Mouse (Mus musculus) kidney, postnatal 0 days (tissue): Measurements from ENCODE around the gene Rhov. TPM values are rescaled to one million over a fixed set of nuclear protein-coding genes. Genes with fewer than 3 reads are reported as not detected.

ENCODE experiments used
- ATAC-seq: fragments of 200-750 bp; cut with Nextera tagmentation; replicated peaks from 2 replicates; pipeline ENCODE4 v1.8.0; 2017; ENCODE audit warnings: low read depth, moderate number of reproducible peaks, moderate TSS enrichment, moderate library complexity; ENCODE audit not compliant: low FRiP score
- DNase-seq: peaks from one replicate; pipeline ENCODE4 v3.0.0-alpha.2; 2016; ENCODE audit warnings: low spot score
- H3K27ac ChIP-seq: fragments of 300-500 bp; sonication (generic); 2 replicates; pipeline ENCODE4 v1.5.1; 2014; ENCODE audit warnings: mild to moderate bottlenecking
- H3K27me3 ChIP-seq: fragments of 300-500 bp; sonication (generic); 2 replicates; pipeline ENCODE4 v1.6.1; 2014; ENCODE audit warnings: low read length, mixed read lengths; ENCODE audit not compliant: insufficient read depth
- H3K36me3 ChIP-seq: fragments of 300-500 bp; sonication (generic); 2 replicates; pipeline ENCODE4 v1.6.1; 2014; ENCODE audit warnings: low read length, mixed read lengths; ENCODE audit not compliant: insufficient read depth
- H3K4me1 ChIP-seq: fragments of 300-500 bp; sonication (generic); replicated peaks from 2 replicates; pipeline ENCODE4 v1.6.1; 2014; ENCODE audit warnings: antibody characterized with exemption, low read length, mixed read lengths; ENCODE audit not compliant: insufficient read depth
- H3K4me2 ChIP-seq: fragments of 300-500 bp; sonication (generic); 2 replicates; pipeline ENCODE4 v1.6.1; 2014; ENCODE audit warnings: mild to moderate bottlenecking, low read length, moderate library complexity, mixed read lengths
- H3K4me3 ChIP-seq: fragments of 300-500 bp; sonication (generic); replicated peaks from 2 replicates; pipeline ENCODE4 v1.5.1; 2014; ENCODE audit warnings: low read depth, low read length
- H3K9ac ChIP-seq: fragments of 300-500 bp; sonication (generic); 2 replicates; pipeline ENCODE4 v1.6.1; 2014; ENCODE audit warnings: low read depth, low read length
- H3K9me3 ChIP-seq: fragments of 300-500 bp; sonication (generic); replicated peaks from 2 replicates; pipeline ENCODE4 v1.6.1; 2016; ENCODE audit warnings: low read length, inconsistent platforms, mixed read lengths
- CTCF ChIP-seq: IDR thresholded peaks from 2 replicates; pipeline ENCODE4 v1.5.1; 2016; ENCODE audit warnings: antibody characterized with exemption, low read depth, mild to moderate bottlenecking, moderate library complexity
- WGBS: fragments of 180-500 bp; shearing (Covaris S2); extraction: QIAGEN DNeasy Blood & Tissue Kit; methylation state at CpG from one replicate; pipeline ENCODE4 v1.1.7; 2014; 5-methylcytosine and 5-hydroxymethylcytosine counted together
- polyA plus RNA-seq: library from polyadenylated mRNA; unstranded; fragments of >200 nt; fragmentation: Nextera tagmentation; extraction: Ambion mirVana; gene quantifications from 2 replicates; pipeline ENCODE4 v1.2.1, GENCODE M21; 2015

Rhov gene
- 3.5 and 3.6 TPM in 2 replicates for polyA plus RNA-seq

DNA sequence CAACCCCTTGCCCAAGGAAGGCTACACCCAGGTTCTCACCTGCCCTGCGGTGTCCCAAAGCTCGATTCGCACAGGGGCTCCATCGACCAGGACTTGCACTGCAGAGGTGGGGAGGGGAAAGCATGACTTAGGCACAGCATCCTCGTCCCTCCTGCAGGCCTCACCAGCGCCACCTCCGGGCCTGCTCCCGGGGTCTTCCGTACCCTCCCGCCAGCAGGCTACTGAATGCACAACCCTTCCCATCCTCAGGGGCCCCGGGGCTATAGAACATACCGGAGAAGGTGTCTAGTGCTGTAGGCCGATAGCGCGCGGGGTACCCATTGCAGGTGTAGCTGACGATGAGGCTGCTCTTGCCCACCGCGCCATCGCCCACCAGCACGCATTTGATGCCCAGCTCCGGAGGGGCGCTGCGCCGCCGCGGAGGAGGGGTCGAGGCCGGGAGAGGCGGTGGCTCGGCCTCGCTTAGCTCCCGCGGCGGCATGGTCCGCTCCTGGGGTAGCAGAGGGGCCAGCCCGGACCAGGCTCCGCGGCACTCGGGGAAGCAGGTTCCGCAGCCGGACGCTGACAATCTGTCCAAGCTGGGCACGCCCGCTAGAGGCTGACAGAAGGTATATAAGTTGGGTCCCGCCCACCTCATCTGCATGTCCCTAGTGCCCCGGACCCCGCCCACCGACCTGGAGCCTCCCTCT, at the start of gene Rhov:
Gene Rhov, minus strand, starts transcription at position 630 of the 689 bp plus-strand sequence.
- Histone ChIP-seq H3K9ac (peak within 1 kb of the TSS; percentile 31), H3K27me3 (0 out of 2 replicates have a peak, but pooled peaks cover 3% of the 10 kb centered on the region), H3K4me1 (no peaks in the 10 kb centered on the region), H3K36me3 (no peaks in the 10 kb centered on the region), H3K9me3 (no peaks in the 10 kb centered on the region), H3K4me2 (peak within 1 kb of the TSS; percentile 81), H3K4me3 (peak within 1 kb of the TSS; percentile 40), H3K27ac (no peak within 1 kb of the TSS)
- 1% methylated on average over 49 of the region's 49 CpGs for WGBS
- peak; percentile 42 for TF ChIP-seq CTCF
- peak; percentile 64 for DNase-seq
- peak; percentile 52; the same call in 1 of the 2 replicates for ATAC-seq

DNA sequence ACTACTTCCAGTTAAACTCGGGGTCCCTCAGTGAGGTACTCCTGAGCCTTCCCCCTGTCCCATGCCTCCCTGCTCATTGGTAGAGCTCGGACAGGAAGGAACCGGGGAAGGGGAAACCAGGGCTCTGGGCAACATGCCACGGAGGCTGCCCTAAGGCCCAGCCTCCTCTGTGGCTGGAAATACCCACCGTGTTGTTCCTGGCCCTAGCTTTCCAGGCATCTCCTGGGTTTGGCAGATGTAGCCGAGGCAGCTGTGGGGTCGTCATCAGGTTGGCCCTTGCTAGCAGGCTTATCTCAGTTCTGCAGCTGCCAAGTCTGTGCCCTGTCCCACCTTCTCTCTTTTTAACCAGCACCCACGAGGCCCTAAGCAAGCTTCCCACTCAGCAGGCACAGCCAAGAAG, 49.5 kb upstream of the Rhov start:
- Histone ChIP-seq H3K9me3 (no peaks in the 10 kb centered on the region), H3K4me1 (peaks cover 30% of the 10 kb centered on the region), H3K4me3 (no peak overlapping the region), H3K36me3 (no peaks in the 10 kb centered on the region), H3K4me2 (no peak overlapping the region), H3K27ac (no peak overlapping the region), H3K9ac (no peak overlapping the region), H3K27me3 (peaks cover 38% of the 10 kb centered on the region)
- DNase-seq (no peak), ATAC-seq (no peak)
- 62% methylated on average over 8 of the region's 8 CpGs for WGBS
- TF ChIP-seq CTCF, result no peak

DNA sequence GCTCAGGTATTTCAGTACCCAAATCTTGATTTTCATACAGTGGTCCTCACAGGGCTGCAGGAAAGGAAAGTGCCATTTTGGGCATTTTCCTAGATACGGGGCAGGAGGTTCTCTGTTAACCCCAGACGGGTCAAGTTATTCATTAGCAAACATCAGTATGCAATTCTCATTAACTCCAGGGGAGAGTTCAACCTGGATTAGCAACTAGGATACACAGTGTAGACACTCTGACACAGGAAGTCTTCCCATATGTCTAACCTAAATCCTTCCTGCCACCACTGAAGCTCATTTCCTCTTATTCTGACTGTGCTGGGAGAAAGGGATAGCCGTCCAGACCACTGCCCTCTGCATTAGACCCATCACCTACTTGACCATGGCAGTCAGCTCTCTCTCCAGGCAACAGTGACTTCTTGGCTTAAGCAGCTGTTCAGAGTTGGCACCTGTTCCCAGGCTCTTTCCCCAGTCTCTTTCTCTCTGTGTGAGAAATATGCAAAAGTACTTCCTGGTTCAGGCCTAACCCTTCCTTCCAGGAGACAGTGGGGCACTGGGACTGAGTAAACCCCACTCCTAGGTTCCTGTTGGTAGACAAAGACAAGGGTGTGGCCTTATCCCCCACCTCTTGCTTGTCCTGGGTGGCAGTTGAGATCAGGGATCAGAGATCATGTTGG, 47.1 kb upstream of the Rhov start:
- no peaks in the 10 kb centered on the region for H3K36me3 ChIP-seq
- peak overlapping the region; percentile 6; the same call in 1 of the 2 replicates for H3K27ac ChIP-seq
- no peak for TF ChIP-seq CTCF
- no peak overlapping the region for H3K4me3 ChIP-seq
- DNase-seq (peak; percentile 9), ATAC-seq (no peak)
- no peaks in the 10 kb centered on the region for H3K9me3 ChIP-seq
- H3K27me3 ChIP-seq, result peaks cover 18% of the 10 kb centered on the region; the same call in 1 of the 2 replicates
- WGBS, result 36% methylated on average over 3 of the region's 3 CpGs
- H3K4me2 ChIP-seq, result no peak overlapping the region
- peaks cover 30% of the 10 kb centered on the region for H3K4me1 ChIP-seq
- no peak overlapping the region for H3K9ac ChIP-seq

DNA sequence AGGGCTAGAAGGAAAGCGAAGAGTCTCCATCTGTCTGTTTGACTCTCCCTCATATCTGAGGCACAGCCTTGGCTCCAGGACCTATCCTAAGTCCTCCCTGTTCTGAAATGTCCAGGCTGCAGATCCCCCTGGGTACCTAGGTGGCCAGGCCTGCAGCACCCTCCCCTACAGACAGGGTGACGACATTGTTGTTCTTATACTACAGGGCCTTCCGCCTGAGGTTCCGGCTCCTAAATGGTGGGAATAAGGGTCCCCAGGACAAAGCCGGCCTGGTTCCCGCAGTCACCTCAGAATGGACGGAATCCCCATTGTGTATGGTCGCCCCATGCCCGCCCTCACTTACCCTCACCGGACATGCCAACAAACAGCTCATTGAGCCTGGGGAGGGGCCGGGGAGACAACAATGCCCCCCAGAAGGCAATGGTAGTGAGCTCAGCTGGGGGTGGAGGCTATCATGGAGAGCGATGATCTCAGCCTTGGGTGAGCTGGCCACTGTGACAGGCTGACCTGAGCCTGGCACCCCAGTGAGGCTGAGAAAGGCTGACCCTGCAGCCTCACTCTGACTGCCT, 43.8 kb upstream of the Rhov start:
- ATAC-seq, result no peak

DNA sequence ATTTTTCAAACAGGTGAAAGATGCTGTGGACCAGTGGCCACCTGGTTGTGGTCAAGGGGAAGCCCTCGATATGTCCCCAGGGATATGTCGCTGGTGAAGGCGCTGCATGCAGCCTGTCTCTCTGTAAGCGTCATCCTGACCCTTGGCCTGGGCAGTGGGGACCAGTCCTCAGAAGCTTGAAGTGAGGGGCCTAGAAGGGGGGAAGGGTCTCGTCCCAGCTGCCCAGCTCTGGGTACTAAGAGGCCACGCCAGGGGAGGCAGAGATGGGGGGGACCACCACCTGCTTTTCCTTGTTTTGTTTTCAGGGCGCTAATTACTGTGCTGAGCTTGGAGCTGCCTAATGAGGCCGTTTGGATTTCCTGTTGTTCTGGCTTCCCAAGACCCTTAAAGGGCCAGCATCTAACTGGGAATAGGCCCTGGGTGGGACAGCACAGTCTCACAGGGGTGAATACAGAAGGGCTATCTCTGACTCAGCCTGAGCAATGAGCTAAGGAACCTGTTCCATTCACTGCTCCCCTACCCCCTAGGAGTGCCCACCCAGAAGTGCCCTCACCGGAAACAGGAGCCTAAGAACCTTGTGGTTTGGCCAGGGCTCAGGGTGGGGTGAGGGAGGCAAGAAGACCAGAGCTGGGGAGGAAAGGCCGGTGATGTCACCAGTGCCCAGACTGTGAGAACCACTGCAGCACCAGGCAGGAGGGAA, 42.9 kb upstream of the Rhov start:
- Histone ChIP-seq H3K36me3 (no peaks in the 10 kb centered on the region), H3K4me1 (peaks cover 19% of the 10 kb centered on the region), H3K4me2 (no peak overlapping the region), H3K9ac (no peak overlapping the region), H3K9me3 (no peaks in the 10 kb centered on the region), H3K4me3 (no peak overlapping the region), H3K27ac (peak overlapping the region; percentile 42; the same call in 1 of the 2 replicates), H3K27me3 (no peaks in the 10 kb centered on the region)
- 20% methylated on average over 10 of the region's 10 CpGs for WGBS
- ATAC-seq (no peak), DNase-seq (no peak)
- TF ChIP-seq CTCF, result no peak

More for the DNA sequence above, 43.8 kb upstream of the Rhov start:
- no peaks in the 10 kb centered on the region for H3K36me3 ChIP-seq
- peak overlapping the region; percentile 42; the same call in 1 of the 2 replicates for H3K27ac ChIP-seq
- H3K4me1 ChIP-seq, result peaks cover 19% of the 10 kb centered on the region
- H3K4me3 ChIP-seq, result no peak overlapping the region
- TF ChIP-seq CTCF, result no peak
- no peak overlapping the region for H3K4me2 ChIP-seq
- no peak overlapping the region for H3K9ac ChIP-seq
- WGBS, result 77% methylated on average over 12 of the region's 12 CpGs
- no peaks in the 10 kb centered on the region for H3K27me3 ChIP-seq
- no peak for DNase-seq
- no peaks in the 10 kb centered on the region for H3K9me3 ChIP-seq

DNA sequence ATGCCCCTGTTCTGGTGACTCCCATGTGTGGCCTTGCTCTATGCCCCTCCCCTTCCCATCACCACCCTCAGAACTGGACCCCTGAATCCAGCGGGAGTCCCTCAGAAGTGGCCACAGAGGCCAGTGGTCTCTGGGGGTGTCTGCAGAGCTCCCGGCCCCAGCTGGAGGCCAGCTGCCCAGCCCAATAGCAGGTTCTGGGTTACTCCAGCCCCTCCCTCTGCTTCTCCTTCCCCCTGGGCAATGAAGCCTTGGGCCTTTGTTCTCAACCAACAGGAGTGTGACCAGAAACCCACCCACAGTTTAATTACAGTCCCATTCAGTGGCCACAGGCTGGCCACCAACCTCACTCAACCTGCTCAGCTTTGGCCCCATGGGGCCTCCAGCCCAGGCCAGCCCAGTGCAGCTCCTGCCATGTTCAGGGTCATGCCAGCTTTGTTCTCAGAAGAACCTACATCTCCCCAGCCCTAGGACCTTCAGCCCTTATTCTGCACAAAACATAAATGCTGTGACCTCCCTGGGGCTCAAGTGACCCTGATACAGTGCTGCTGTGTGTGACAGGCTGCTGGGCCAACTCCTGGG, 41.4 kb upstream of the Rhov start:
- WGBS, result 61% methylated on average over 2 of the region's 2 CpGs

More for the DNA sequence above, 41.4 kb upstream of the Rhov start:
- Histone ChIP-seq H3K4me1 (peaks cover 14% of the 10 kb centered on the region), H3K4me3 (no peak overlapping the region), H3K36me3 (no peaks in the 10 kb centered on the region), H3K9ac (no peak overlapping the region), H3K4me2 (no peak overlapping the region), H3K9me3 (no peaks in the 10 kb centered on the region), H3K27ac (peak overlapping the region; percentile 64; the same call in 1 of the 2 replicates), H3K27me3 (no peaks in the 10 kb centered on the region)
- no peak for DNase-seq
- TF ChIP-seq CTCF, result no peak
- ATAC-seq, result peak; percentile 27; the same call in 1 of the 2 replicates
